Mouse (Mus musculus) heart, postnatal 14 days (tissue): ENCODE measurements around the gene Pnp. TPM values are rescaled to one million over a fixed set of nuclear protein-coding genes. Genes with fewer than 3 reads are reported as not detected.

Source experiments
- total RNA-seq, 2 experiments: library from RNA; stranded (reverse); gene quantifications; 2 replicates each; pipeline ENCODE4 v1.2.3; 2021

Pnp gene
- total RNA-seq, 2 experiments from 2014 or later: 15.6 to 17.3 TPM

Other genes with a start within 250 kb of the Pnp start
- gene Olfr747, start 237.9 kb upstream of the Pnp start, total RNA-seq: not detected
- not detected for gene Olfr748, start 223.7 kb upstream of the Pnp start, total RNA-seq
- gene Olfr749, start 186.0 kb upstream of the Pnp start, total RNA-seq: not detected
- 10 to 100 TPM; 18.1 to 24.3 TPM for gene Ttc5, start 145.6 kb upstream of the Pnp start, total RNA-seq
- gene Ccnb1ip1, start 123.3 kb upstream of the Pnp start, total RNA-seq: not detected
- gene Parp2, start 123.2 kb upstream of the Pnp start, total RNA-seq: 10 to 100 TPM; 13.3 to 14.1 TPM
- 10 to 100 TPM; 10.4 to 15.5 TPM for gene Tep1, start 60.5 kb upstream of the Pnp start, total RNA-seq
- gene Klhl33, start 33.6 kb upstream of the Pnp start, total RNA-seq: 10 to 100 TPM; 14.5 to 22.5 TPM
- 10 to 100 TPM; 59.4 to 63.9 TPM for gene Osgep, start 6.2 kb upstream of the Pnp start, total RNA-seq
- 10 to 100 TPM; 26.3 to 29.4 TPM for gene Apex1, start 6.1 kb upstream of the Pnp start, total RNA-seq
- gene Pip4p1, start 226 bp upstream of the Pnp start, total RNA-seq: 10 to 100 TPM; 19.2 to 21.8 TPM
- 10 to 100 TPM; 11.1 to 13.0 TPM for gene Gm49342, start 13.4 kb downstream of the Pnp start, total RNA-seq
- gene Pnp2, start 24.9 kb downstream of the Pnp start, total RNA-seq: 1 to 10 TPM in 1 of 2 experiments, under 1 TPM in 1; 0.39 to 1.2 TPM
- under 1 TPM in 1 of 2 experiments, not detected in 1; 0.22 TPM for gene Rnase10, start 76.7 kb downstream of the Pnp start, total RNA-seq
- gene Rnase9, start 110.8 kb downstream of the Pnp start, total RNA-seq: not detected
- not detected for gene Rnase11, start 119.1 kb downstream of the Pnp start, total RNA-seq
- not detected for gene Rnase12, start 126.6 kb downstream of the Pnp start, total RNA-seq
- not detected for gene Olfr750, start 143.4 kb downstream of the Pnp start, total RNA-seq
- gene Rnase4, start 160.0 kb downstream of the Pnp start, total RNA-seq: 10 to 100 TPM; 45.7 to 58.6 TPM
- 1 to 10 TPM; 5.8 to 6.5 TPM for gene Ang, start 160.1 kb downstream of the Pnp start, total RNA-seq
- gene Eddm3b, start 183.3 kb downstream of the Pnp start, total RNA-seq: not detected
- 1 to 10 TPM in 1 of 2 experiments, under 1 TPM in 1; 0.43 to 1.1 TPM for gene Rnase6, start 192.8 kb downstream of the Pnp start, total RNA-seq
- gene Rnase1, start 215.7 kb downstream of the Pnp start, total RNA-seq: not detected
- gene Rnase2b, start 231.2 kb downstream of the Pnp start, total RNA-seq: not detected